Mouse (Mus musculus): ENCODE data around the gene Xdh. TPM values are rescaled to one million over a fixed set of nuclear protein-coding genes. Genes with fewer than 3 reads are reported as not detected.

Xdh gene
- total and polyA plus RNA-seq, 2 experiments from 2014 or later, result 0.13 to 0.24 TPM

DNA sequence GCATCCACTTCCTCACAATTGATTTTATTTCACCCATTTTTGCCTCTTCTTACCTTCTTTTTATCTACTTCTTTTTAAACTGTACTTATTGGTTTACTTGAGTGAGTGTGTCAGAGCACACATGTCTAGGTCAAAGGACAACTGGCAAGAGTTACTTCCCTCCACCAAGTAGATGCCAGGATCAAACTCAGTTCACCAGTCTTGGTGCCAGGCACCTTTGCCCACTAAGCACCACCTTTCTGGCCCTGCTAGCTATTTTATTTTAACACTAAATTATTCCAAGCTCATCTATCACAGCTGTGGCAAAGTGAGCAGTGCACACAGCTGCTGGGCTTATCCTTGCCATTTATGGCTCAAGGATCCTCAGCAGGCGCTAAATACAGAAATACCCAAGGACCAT, 46.9 kb downstream of the Xdh start:
- no peak for TF ChIP-seq CTCF (IDR thresholded peaks at IDR 0.05; ENCODE audit: low read depth)
- ATAC-seq, result no peak
- Histone ChIP-seq H3K9ac (no peak overlapping the region), H3K36me3 (ENCODE audit: insufficient read depth) (no peaks in the 10 kb centered on the region; the same call in 1 of the 2 replicates), H3K4me1 (ENCODE audit: insufficient read depth) (no peaks in the 10 kb centered on the region), H3K4me3 (ENCODE audit: low read depth, low read length) (no peak overlapping the region), H3K27ac (ENCODE audit: low read depth, low read length) (no peak overlapping the region), H3K27me3 (ENCODE audit: insufficient read depth, low read length) (no peaks in the 10 kb centered on the region), H3K4me2 (ENCODE audit: low read depth) (no peak overlapping the region), H3K9me3 (ENCODE audit: low read length) (no peaks in the 10 kb centered on the region)
- no peak for DNase-seq
- 91% methylated on average over 1 of the region's 1 CpGs for WGBS

DNA sequence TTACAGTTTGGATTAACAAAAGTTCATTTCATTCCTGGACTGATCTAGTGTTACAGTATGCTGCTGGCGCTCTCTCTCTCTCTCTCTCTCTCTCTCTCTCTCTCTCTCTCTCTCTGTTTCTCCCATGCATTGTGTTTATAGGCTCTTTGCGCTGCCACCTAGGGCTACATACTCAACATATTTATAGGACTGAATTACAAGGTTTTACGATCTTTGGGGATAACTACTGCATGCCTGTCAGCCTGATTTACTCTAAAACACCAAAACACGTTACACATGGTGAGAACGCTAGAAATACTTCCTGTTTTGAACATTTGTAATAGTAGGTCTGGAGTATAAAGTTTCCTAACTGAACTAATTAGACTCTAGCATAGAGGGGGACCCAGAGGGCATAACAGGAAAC, 47.8 kb downstream of the Xdh start:
- 73% methylated on average over 5 of the region's 5 CpGs for WGBS
- H3K27ac ChIP-seq (ENCODE audit: low read depth, low read length), result no peak overlapping the region
- H3K4me2 ChIP-seq (ENCODE audit: low read depth), result no peak overlapping the region
- TF ChIP-seq CTCF (IDR thresholded peaks at IDR 0.05; ENCODE audit: low read depth), result no peak
- no peaks in the 10 kb centered on the region for H3K36me3 ChIP-seq (ENCODE audit: insufficient read depth)
- H3K9ac ChIP-seq, result no peak overlapping the region
- DNase-seq (no peak), ATAC-seq (no peak)
- H3K4me3 ChIP-seq (ENCODE audit: low read depth, low read length), result no peak overlapping the region
- H3K4me1 ChIP-seq (ENCODE audit: insufficient read depth), result no peaks in the 10 kb centered on the region
- H3K27me3 ChIP-seq (ENCODE audit: insufficient read depth, low read length), result no peaks in the 10 kb centered on the region
- H3K9me3 ChIP-seq (ENCODE audit: low read length), result no peaks in the 10 kb centered on the region

DNA sequence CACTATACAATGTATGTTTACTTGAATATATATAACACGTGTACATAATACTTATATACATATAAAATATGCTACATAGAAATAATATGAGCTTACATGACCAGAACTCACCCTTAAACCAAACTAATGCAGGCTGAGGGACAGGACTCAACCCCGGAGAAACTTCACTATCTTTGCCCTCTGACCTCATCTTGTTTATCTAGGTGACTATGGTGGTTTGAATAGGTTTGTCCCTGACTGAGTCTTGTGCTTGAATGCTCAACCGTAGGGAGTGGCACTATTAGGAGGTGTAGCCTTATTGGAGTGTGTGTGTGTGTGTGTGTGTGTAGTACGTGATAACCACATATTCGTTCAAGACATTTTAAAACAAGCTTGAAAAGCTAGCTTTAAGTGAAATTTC, 55.6 kb downstream of the Xdh start:
- H3K4me3 ChIP-seq (ENCODE audit: low read depth, low read length), result no peak overlapping the region
- H3K9ac ChIP-seq, result no peak overlapping the region
- no peaks in the 10 kb centered on the region for H3K4me1 ChIP-seq (ENCODE audit: insufficient read depth)
- TF ChIP-seq CTCF (IDR thresholded peaks at IDR 0.05; ENCODE audit: low read depth), result no peak
- H3K27ac ChIP-seq (ENCODE audit: low read depth, low read length), result no peak overlapping the region
- WGBS, result 87% methylated on average over 5 of the region's 5 CpGs
- H3K4me2 ChIP-seq (ENCODE audit: low read depth), result no peak overlapping the region
- no peak for DNase-seq
- H3K9me3 ChIP-seq (ENCODE audit: low read length), result no peaks in the 10 kb centered on the region
- no peaks in the 10 kb centered on the region for H3K27me3 ChIP-seq (ENCODE audit: insufficient read depth, low read length)
- ATAC-seq, result no peak
- no peaks in the 10 kb centered on the region for H3K36me3 ChIP-seq (ENCODE audit: insufficient read depth)

DNA sequence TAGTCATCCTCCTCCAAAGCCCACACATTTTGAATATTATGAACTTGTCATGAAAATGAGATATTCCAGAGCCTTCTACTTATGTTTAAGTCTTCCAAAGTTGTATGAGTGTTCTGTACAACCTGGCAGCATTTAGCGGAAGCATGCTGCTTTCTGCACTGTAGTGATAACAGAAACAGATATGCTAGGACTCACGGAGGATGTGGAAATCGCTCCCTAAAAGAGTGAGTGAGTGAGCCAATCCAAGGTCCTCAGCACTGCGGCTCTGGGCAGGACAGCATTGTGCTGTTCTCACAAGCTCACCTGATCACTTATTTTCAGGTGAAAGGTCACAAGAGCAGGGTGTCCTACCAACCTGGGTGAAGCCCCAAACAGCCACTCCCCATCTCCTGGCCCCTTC, 56.2 kb downstream of the Xdh start:
- H3K9me3 ChIP-seq (ENCODE audit: low read length), result no peaks in the 10 kb centered on the region
- no peak overlapping the region for H3K4me2 ChIP-seq (ENCODE audit: low read depth)
- no peaks in the 10 kb centered on the region for H3K27me3 ChIP-seq (ENCODE audit: insufficient read depth, low read length)
- DNase-seq (no peak), ATAC-seq (no peak)
- 85% methylated on average over 4 of the region's 4 CpGs for WGBS
- no peaks in the 10 kb centered on the region for H3K36me3 ChIP-seq (ENCODE audit: insufficient read depth)
- no peak overlapping the region for H3K27ac ChIP-seq (ENCODE audit: low read depth, low read length)
- no peak for TF ChIP-seq CTCF (IDR thresholded peaks at IDR 0.05; ENCODE audit: low read depth)
- no peak overlapping the region for H3K4me3 ChIP-seq (ENCODE audit: low read depth, low read length)
- no peaks in the 10 kb centered on the region for H3K4me1 ChIP-seq (ENCODE audit: insufficient read depth)
- H3K9ac ChIP-seq, result no peak overlapping the region

DNA sequence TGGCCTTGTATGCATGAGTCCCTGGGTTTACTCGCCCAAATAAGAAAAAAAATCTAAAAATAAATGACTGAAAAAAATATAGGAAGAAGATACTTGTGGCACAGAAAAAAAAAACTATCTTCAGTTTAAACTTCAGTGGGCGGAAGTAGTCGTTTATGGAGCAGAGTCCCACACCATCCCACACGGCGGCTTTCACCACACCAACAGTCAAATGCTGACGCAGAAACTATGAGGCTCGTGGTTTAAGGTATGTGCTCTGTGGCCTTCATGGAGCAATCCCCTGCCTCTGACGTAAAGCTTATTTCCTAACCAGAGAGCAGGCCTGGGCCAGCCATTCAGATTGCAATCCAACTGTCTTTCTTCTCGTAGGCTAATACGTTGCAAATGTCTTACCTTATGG, 56.8 kb downstream of the Xdh start:
- no peaks in the 10 kb centered on the region for H3K36me3 ChIP-seq (ENCODE audit: insufficient read depth)
- no peak for ATAC-seq
- H3K9me3 ChIP-seq (ENCODE audit: low read length), result no peaks in the 10 kb centered on the region
- 90% methylated on average over 10 of the region's 10 CpGs for WGBS
- H3K4me2 ChIP-seq (ENCODE audit: low read depth), result no peak overlapping the region
- no peak for DNase-seq
- TF ChIP-seq CTCF (IDR thresholded peaks at IDR 0.05; ENCODE audit: low read depth), result no peak
- H3K27ac ChIP-seq (ENCODE audit: low read depth, low read length), result no peak overlapping the region
- H3K27me3 ChIP-seq (ENCODE audit: insufficient read depth, low read length), result no peaks in the 10 kb centered on the region
- no peak overlapping the region for H3K4me3 ChIP-seq (ENCODE audit: low read depth, low read length)
- no peaks in the 10 kb centered on the region for H3K4me1 ChIP-seq (ENCODE audit: insufficient read depth)
- no peak overlapping the region for H3K9ac ChIP-seq

DNA sequence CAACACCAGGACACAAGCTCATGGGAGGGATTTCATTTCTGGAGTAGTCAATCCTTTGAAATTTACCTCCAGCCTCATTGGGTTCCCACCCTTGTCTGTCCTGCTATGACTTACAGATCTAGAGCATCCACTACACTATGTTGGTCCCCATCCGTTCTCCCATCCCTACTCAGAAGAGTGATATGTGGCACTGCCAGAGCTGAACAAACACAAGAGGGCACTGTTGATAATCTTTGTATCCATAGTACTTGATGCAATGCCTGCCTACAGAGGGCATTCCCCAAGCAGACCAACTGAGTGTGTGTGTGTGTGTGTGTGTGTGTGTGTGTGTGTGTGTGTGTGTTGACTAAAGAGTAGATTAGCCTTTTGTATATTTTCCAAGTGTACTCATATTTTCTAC, 58.4 kb downstream of the Xdh start:
- H3K9me3 ChIP-seq (ENCODE audit: low read length), result no peaks in the 10 kb centered on the region
- no peak for ATAC-seq
- no peak overlapping the region for H3K4me3 ChIP-seq (ENCODE audit: low read depth, low read length)
- no peak overlapping the region for H3K27ac ChIP-seq (ENCODE audit: low read depth, low read length)
- no peak overlapping the region for H3K4me2 ChIP-seq (ENCODE audit: low read depth)
- WGBS, result 87% methylated on average over 1 of the region's 1 CpGs
- no peaks in the 10 kb centered on the region for H3K4me1 ChIP-seq (ENCODE audit: insufficient read depth)
- TF ChIP-seq CTCF (IDR thresholded peaks at IDR 0.05; ENCODE audit: low read depth), result peak; percentile 25; the same call in 1 of the 2 replicates
- H3K9ac ChIP-seq, result no peak overlapping the region
- no peaks in the 10 kb centered on the region for H3K36me3 ChIP-seq (ENCODE audit: insufficient read depth)
- DNase-seq, result no peak
- H3K27me3 ChIP-seq (ENCODE audit: insufficient read depth, low read length), result no peaks in the 10 kb centered on the region

DNA sequence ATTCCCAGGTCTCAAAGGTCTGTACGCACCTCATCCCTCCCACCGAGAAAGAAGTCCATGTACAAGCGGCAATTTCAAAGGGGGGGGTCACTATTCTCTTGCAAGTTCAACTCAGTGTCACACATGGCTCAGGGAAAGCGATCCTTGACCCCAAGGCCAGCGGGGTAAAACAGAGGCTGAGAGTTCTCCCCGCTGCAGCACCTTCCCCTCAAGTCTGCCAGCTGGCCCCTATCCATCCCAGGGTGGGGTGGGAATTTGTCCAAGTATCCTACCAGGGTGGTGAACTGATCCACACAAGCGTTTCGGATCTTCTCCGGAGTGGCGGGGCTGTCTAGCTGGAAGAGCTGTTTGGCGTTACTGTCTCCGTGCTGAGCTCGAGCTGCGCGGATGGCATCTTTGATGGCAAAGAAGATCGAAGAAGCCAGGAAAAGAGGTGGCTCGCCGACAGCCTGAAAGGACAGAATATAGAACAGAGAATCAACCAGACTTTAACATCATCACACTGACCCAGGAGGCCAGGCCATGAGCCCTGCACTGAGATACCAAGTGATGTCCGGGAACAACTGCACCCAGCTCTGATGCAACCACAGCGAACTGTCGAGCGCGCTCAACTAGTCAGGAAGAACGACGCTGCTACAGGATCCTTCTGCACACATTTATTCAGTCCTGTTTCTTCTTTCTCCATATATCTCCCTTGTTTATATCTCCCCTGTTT, 63.8 kb downstream of the Xdh start:
- ATAC-seq (no peak), DNase-seq (no peak)
- Histone ChIP-seq H3K9ac (no peak overlapping the region), H3K4me1 (ENCODE audit: insufficient read depth) (no peaks in the 10 kb centered on the region), H3K9me3 (ENCODE audit: low read length) (no peaks in the 10 kb centered on the region), H3K4me2 (ENCODE audit: low read depth) (no peak overlapping the region), H3K27me3 (ENCODE audit: insufficient read depth, low read length) (no peaks in the 10 kb centered on the region), H3K27ac (ENCODE audit: low read depth, low read length) (no peak overlapping the region), H3K36me3 (ENCODE audit: insufficient read depth) (no peaks in the 10 kb centered on the region), H3K4me3 (ENCODE audit: low read depth, low read length) (no peak overlapping the region)
- 91% methylated on average over 25 of the region's 25 CpGs for WGBS
- no peak for TF ChIP-seq CTCF (IDR thresholded peaks at IDR 0.05; ENCODE audit: low read depth)
